Mouse (Mus musculus) cortical plate, adult 2 months (tissue): Measurements from ENCODE around the gene Csmd2.

Experiments used
- CTCF ChIP-seq: fragments of 200-500 bp; IDR thresholded peaks from 2 replicates; pipeline ENCODE4 v1.5.1; 2011; ENCODE audit warnings: mild to moderate bottlenecking, control low read depth, low read length; ENCODE audit not compliant: insufficient read depth; ENCODE audit errors: extremely low read depth
- POLR2A ChIP-seq: fragments of 200-500 bp; IDR thresholded peaks from 2 replicates; pipeline ENCODE4 v1.6.1; 2011; ENCODE audit warnings: mild to moderate bottlenecking, low read length, control low read depth; ENCODE audit not compliant: insufficient read depth; ENCODE audit errors: extremely low read depth

DNA sequence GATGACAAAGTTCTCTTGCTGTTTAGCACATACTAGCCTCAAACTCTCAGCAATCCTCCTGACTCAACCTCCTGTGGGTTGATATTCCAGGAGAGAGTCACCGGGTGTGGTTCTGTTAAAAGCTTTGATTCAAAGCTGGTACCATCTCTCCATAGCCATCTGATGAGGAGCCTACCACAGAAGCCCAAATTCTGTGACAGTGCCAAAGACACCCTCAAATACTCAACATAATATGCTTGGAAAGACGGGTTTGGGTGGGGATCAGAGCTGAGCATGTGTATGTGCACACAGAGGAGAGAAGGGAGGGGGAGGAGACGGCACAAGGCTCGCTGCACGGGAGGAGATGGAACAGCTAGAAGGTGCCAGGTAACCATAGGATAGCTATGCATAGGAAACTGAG is 287.5 kb downstream of the Csmd2 start:
- TF ChIP-seq POLR2A (no peak), CTCF (no peak)
